Mouse (Mus musculus): ENCODE data around the gene Cdc42ep4.

GRCm38 (mm10) chr11:113709731-113710256 lies 41.9 kb downstream of the Cdc42ep4 start, which contains the start of gene Cpsf4l:
- TF ChIP-seq CTCF (IDR thresholded peaks at IDR 0.05; ENCODE audit: borderline replicate concordance, extremely low read depth, insufficient read depth, insufficient read length) (no peak), POLR2A (IDR thresholded peaks at IDR 0.05; ENCODE audit: borderline replicate concordance, extremely low read depth, insufficient read depth, insufficient read length, poor library complexity, severe bottlenecking) (no peak)
